In genomic region chr3:96196437-96197128, GRCm38 (mm10) we compare ENCODE assay signal across 8 mouse cellular contexts. TPM values are rescaled to one million over a fixed set of nuclear protein-coding genes. Genes with fewer than 3 reads are reported as not detected.
A peak's percentile ranks its signal among the peaks of the same experiment; 100 is the strongest.
DNase-seq lines count a peak whose midpoint lies in the region; ATAC-seq and TF ChIP-seq lines count a peak whose summit lies in the region.

No protein-coding gene starts in this region.

- WGBS in cerebellum, adult 2 months, result 15% methylated on average over 27 of the region's 27 CpGs
- WGBS in neural tube, embryonic 11.5 days, result 19% methylated on average over 27 of the region's 27 CpGs
- WGBS in limb, embryonic 13.5 days, result 16% methylated on average over 27 of the region's 27 CpGs
- WGBS in stomach, embryonic 15.5 days, result 16% methylated on average over 27 of the region's 27 CpGs

- H3K9ac ChIP-seq in neural tube, embryonic 11.5 days (ENCODE audit: low read length), result peak overlapping the region; percentile 95
- peak overlapping the region; percentile 88 for H3K9ac ChIP-seq in limb, embryonic 13.5 days
- H3K9ac ChIP-seq in stomach, embryonic 15.5 days, result peak overlapping the region; percentile 84

- no peak for TF ChIP-seq CTCF in cerebellum, adult 2 months (IDR thresholded peaks at IDR 0.05; ENCODE audit: borderline replicate concordance, insufficient read depth, low read depth, low read length)

- TF ChIP-seq POLR2A in cerebellum, adult 2 months (IDR thresholded peaks at IDR 0.05; ENCODE audit: borderline replicate concordance, insufficient read depth, low read length), result no peak

- H3K36me3 ChIP-seq in neural tube, embryonic 11.5 days (ENCODE audit: control insufficient read depth, insufficient read depth, low read length), result no peaks in the 10 kb centered on the region; the same call in 1 of the 2 replicates
- H3K36me3 ChIP-seq in limb, embryonic 13.5 days, result peaks cover 5% of the 10 kb centered on the region
- no peaks in the 10 kb centered on the region for H3K36me3 ChIP-seq in stomach, embryonic 15.5 days

- H3K9me3 ChIP-seq in neural tube, embryonic 11.5 days (ENCODE audit: control insufficient read depth, low read length), result no peaks in the 10 kb centered on the region
- H3K9me3 ChIP-seq in limb, embryonic 13.5 days, result 0 out of 2 replicates have a peak, but pooled peaks cover 5% of the 10 kb centered on the region
- H3K9me3 ChIP-seq in stomach, embryonic 15.5 days, result no peaks in the 10 kb centered on the region

- peak overlapping the region; percentile 56 for H3K27ac ChIP-seq in cerebellum, adult 2 months (ENCODE audit: insufficient read depth, low read length)
- H3K27ac ChIP-seq in neural tube, embryonic 11.5 days (ENCODE audit: low read depth, low read length), result peak overlapping the region; percentile 95
- H3K27ac ChIP-seq in limb, embryonic 13.5 days, result peak overlapping the region; percentile 95
- H3K27ac ChIP-seq in stomach, embryonic 15.5 days, result peak overlapping the region; percentile 94

- H3K4me1 ChIP-seq in cerebellum, adult 2 months (ENCODE audit: control insufficient read depth, insufficient read depth, low read length), result no peaks in the 10 kb centered on the region; the same call in 1 of the 2 replicates
- H3K4me1 ChIP-seq in neural tube, embryonic 11.5 days (ENCODE audit: control insufficient read depth, insufficient read depth, low read length), result peaks cover 5% of the 10 kb centered on the region
- H3K4me1 ChIP-seq in limb, embryonic 13.5 days, result peaks cover 14% of the 10 kb centered on the region
- 0 out of 2 replicates have a peak, but pooled peaks cover 9% of the 10 kb centered on the region for H3K4me1 ChIP-seq in stomach, embryonic 15.5 days

- peak; percentile 40; the same call in 1 of the 2 replicates for ATAC-seq in neural tube, embryonic 11.5 days (ENCODE audit: insufficient read depth, low FRiP score, low TSS enrichment)
- no peak; the same call in 1 of the 2 replicates for ATAC-seq in limb, embryonic 13.5 days (ENCODE audit: low FRiP score, low read depth)
- no peak for ATAC-seq in stomach, embryonic 15.5 days (ENCODE audit: insufficient read depth, low FRiP score, low read depth)

- peak overlapping the region; percentile 65 for H3K4me3 ChIP-seq in cerebellum, adult 2 months (replicated peaks; ENCODE audit: insufficient read depth, low read depth, low read length)
- H3K4me3 ChIP-seq in neural tube, embryonic 11.5 days (ENCODE audit: low read depth, low read length), result peak overlapping the region; percentile 63
- H3K4me3 ChIP-seq in limb, embryonic 13.5 days, result peak overlapping the region; percentile 70
- H3K4me3 ChIP-seq in stomach, embryonic 15.5 days (replicated peaks), result peak overlapping the region; percentile 77

- no peaks in the 10 kb centered on the region for H3K27me3 ChIP-seq in cerebellum, adult 2 months (ENCODE audit: control insufficient read depth, insufficient read depth, low read length)
- H3K27me3 ChIP-seq in neural tube, embryonic 11.5 days (ENCODE audit: control insufficient read depth, insufficient read depth, low read length), result no peaks in the 10 kb centered on the region
- H3K27me3 ChIP-seq in limb, embryonic 13.5 days, result no peaks in the 10 kb centered on the region
- H3K27me3 ChIP-seq in stomach, embryonic 15.5 days (replicated peaks), result no peaks in the 10 kb centered on the region

- DNase-seq in cerebellum, adult 2 months, result no peak
- DNase-seq in cerebellum, adult 18-20 months, result no peak
- DNase-seq in neural tube, embryonic 11.5 days (ENCODE audit: low spot score), result no peak
- DNase-seq in neural tube, embryonic 10.5 days (ENCODE audit: extremely low spot score, low spot score), result no peak
- DNase-seq in layer of hippocampus, adult 9-10 months (ENCODE audit: low spot score), result no peak
- DNase-seq in spleen, postnatal 36 days (ENCODE audit: low spot score in 2 of 2), result no peak

- peak overlapping the region; percentile 54 for H3K4me2 ChIP-seq in neural tube, embryonic 11.5 days (ENCODE audit: low read depth)
- H3K4me2 ChIP-seq in limb, embryonic 13.5 days (replicated peaks), result peak overlapping the region; percentile 94
- H3K4me2 ChIP-seq in stomach, embryonic 15.5 days, result peak overlapping the region; percentile 100

RNA-seq across cellular contexts. Expression of gene Sv2a, which starts 15.6 kb away (rescaled TPM):
- polyA plus RNA-seq in cerebellum, adult 2 months (2012; rRNA removed), result 399 and 405 TPM in 2 replicates
- polyA plus RNA-seq in neural tube, embryonic 11.5 days (2014; fragmentation: Nextera tagmentation; extraction: Ambion mirVana), result 14.1 and 14.5 TPM in 2 replicates
- polyA plus RNA-seq in limb, embryonic 13.5 days (2015; fragmentation: Nextera tagmentation; extraction: Ambion mirVana), result 4.6 and 7.8 TPM in 2 replicates
- 5.7 and 6.4 TPM in 2 replicates for polyA plus RNA-seq in stomach, embryonic 15.5 days (2015; fragmentation: Nextera tagmentation; extraction: Ambion mirVana)

RNA-seq across cellular contexts. Expression of gene Bola1, which starts 22.9 kb away (rescaled TPM):
- 47.0 and 47.8 TPM in 2 replicates for polyA plus RNA-seq in cerebellum, adult 2 months (2012; rRNA removed)
- polyA plus RNA-seq in neural tube, embryonic 11.5 days (2014; fragmentation: Nextera tagmentation; extraction: Ambion mirVana), result 63.3 and 70.4 TPM in 2 replicates
- polyA plus RNA-seq in limb, embryonic 13.5 days (2015; fragmentation: Nextera tagmentation; extraction: Ambion mirVana), result 51.1 and 55.2 TPM in 2 replicates
- polyA plus RNA-seq in stomach, embryonic 15.5 days (2015; fragmentation: Nextera tagmentation; extraction: Ambion mirVana), result 54.8 and 55.0 TPM in 2 replicates

RNA-seq across cellular contexts. Expression of gene Hist2h2ab, which starts 23.1 kb away (rescaled TPM):
- polyA plus RNA-seq in cerebellum, adult 2 months (2012; rRNA removed), result 2.0 and 3.5 TPM in 2 replicates
- 2.4 TPM in 1 of 2 replicates, not detected in the other for polyA plus RNA-seq in neural tube, embryonic 11.5 days (2014; fragmentation: Nextera tagmentation; extraction: Ambion mirVana)
- polyA plus RNA-seq in limb, embryonic 13.5 days (2015; fragmentation: Nextera tagmentation; extraction: Ambion mirVana), result 1.3 TPM in 1 of 2 replicates, not detected in the other
- 0.81 TPM in 1 of 2 replicates, not detected in the other for polyA plus RNA-seq in stomach, embryonic 15.5 days (2015; fragmentation: Nextera tagmentation; extraction: Ambion mirVana)

RNA-seq across cellular contexts. Expression of gene Hist2h2ac, which starts 24.1 kb away (rescaled TPM):
- 2.2 and 4.8 TPM in 2 replicates for polyA plus RNA-seq in cerebellum, adult 2 months (2012; rRNA removed)
- 7.8 and 12.7 TPM in 2 replicates for polyA plus RNA-seq in neural tube, embryonic 11.5 days (2014; fragmentation: Nextera tagmentation; extraction: Ambion mirVana)
- polyA plus RNA-seq in limb, embryonic 13.5 days (2015; fragmentation: Nextera tagmentation; extraction: Ambion mirVana), result 11.1 and 12.0 TPM in 2 replicates
- polyA plus RNA-seq in stomach, embryonic 15.5 days (2015; fragmentation: Nextera tagmentation; extraction: Ambion mirVana), result 11.4 and 14.5 TPM in 2 replicates

RNA-seq across cellular contexts. Expression of gene Hist2h2be, which starts 24.3 kb away (rescaled TPM):
- polyA plus RNA-seq in cerebellum, adult 2 months (2012; rRNA removed), result 8.0 and 9.3 TPM in 2 replicates
- 6.8 and 8.6 TPM in 2 replicates for polyA plus RNA-seq in neural tube, embryonic 11.5 days (2014; fragmentation: Nextera tagmentation; extraction: Ambion mirVana)
- 6.7 and 7.2 TPM in 2 replicates for polyA plus RNA-seq in limb, embryonic 13.5 days (2015; fragmentation: Nextera tagmentation; extraction: Ambion mirVana)
- 8.0 and 8.8 TPM in 2 replicates for polyA plus RNA-seq in stomach, embryonic 15.5 days (2015; fragmentation: Nextera tagmentation; extraction: Ambion mirVana)

Comparison
In these comparisons a context has a peak if more than half of its experiments do, and no peak if none do; other contexts are left out.
1. RNA of gene Sv2a, which starts 15.6 kb away (polyA plus RNA-seq): 399 to 405 TPM in cerebellum, adult 2 months; 14.1 to 14.5 TPM in neural tube, embryonic 11.5 days, 5.7 to 6.4 TPM in stomach, embryonic 15.5 days and 4.6 to 7.8 TPM in limb, embryonic 13.5 days; every median in the first group is over 10 times any median in the second.
2. Peak in every context shown above with its lines, with median percentiles within 50 percentile points of each other: H3K27ac ChIP-seq, H3K4me3 ChIP-seq, H3K4me2 ChIP-seq and H3K9ac ChIP-seq.